ENCODE assay signal across 9 mouse cellular contexts in the genomic region with DNA sequence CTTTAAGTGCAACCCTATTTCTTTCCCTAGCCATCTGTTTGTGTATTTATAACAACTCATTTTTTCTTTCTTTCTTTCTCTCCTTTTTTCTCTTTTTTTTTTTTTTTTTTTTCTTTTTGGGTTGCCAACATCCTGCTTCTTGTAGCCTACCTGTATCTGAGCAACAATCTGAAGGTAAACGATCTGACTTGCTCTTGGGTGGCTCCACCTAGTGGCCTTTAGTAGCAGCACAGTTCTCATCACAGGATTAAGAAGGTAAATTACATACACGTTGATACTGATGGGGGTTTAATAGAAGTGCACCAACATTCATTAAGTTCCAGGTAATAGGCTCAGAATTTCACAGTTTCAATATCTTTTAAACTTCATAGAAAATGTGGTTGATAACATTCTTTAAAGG.
DNase-seq lines count a peak whose midpoint lies in the region; ATAC-seq lines count a peak whose summit lies in the region.
"Had no signal": no experiment of that assay in that cellular context is flagged by ENCODE, and none has a peak within 500 bp of the region (broad histone marks: within the 10 kb centered on the region; RNA-seq: fewer than 3 reads in every experiment).

No protein-coding gene starts in this region.

- 4% methylated on average over 2 of the region's 2 CpGs for WGBS in embryonic facial prominence, embryonic 11.5 days

- DNase-seq in gastrocnemius, postnatal 10 days: peak; percentile 16
- no peak for DNase-seq in gastrocnemius, postnatal 36 days
- DNase-seq in urinary bladder, postnatal 25 days (ENCODE audit: low spot score): peak; percentile 18
- DNase-seq in urinary bladder, adult 18-20 months (ENCODE audit: low spot score in 2 of 2): no peak
- DNase-seq in embryonic facial prominence, embryonic 11.5 days (ENCODE audit: low spot score): peak; percentile 60
- DNase-seq in kidney, adult 8-10 months: peak; percentile 11 to 45
- DNase-seq in lung, postnatal 14 days: peak; percentile 26
- DNase-seq in thymus, postnatal 0 days (ENCODE audit: low spot score): peak; percentile 44

- no peak for ATAC-seq in embryonic facial prominence, embryonic 11.5 days (replicated peaks; ENCODE audit: insufficient number of reproducible peaks, low FRiP score, low TSS enrichment, low read depth)

- no peaks in the 10 kb centered on the region for H3K9me3 ChIP-seq in embryonic facial prominence, embryonic 11.5 days (replicated peaks; ENCODE audit: control insufficient read depth, low read length)
- H3K9me3 ChIP-seq: limb, embryonic 15.5 days had no signal

- intact Hi-C loops in gastrocnemius, postnatal 36 days (cut with DNase I): no loop called here

- H3K4me1 ChIP-seq in embryonic facial prominence, embryonic 11.5 days (ENCODE audit: control insufficient read depth, insufficient read depth, low read length): no peaks in the 10 kb centered on the region
- H3K4me1 ChIP-seq: limb, embryonic 15.5 days had no signal

- no peaks in the 10 kb centered on the region for H3K27me3 ChIP-seq in embryonic facial prominence, embryonic 11.5 days (ENCODE audit: control insufficient read depth, insufficient read depth, low read length)
- H3K27me3 ChIP-seq: limb, embryonic 15.5 days had no signal

- H3K4me3 ChIP-seq in embryonic facial prominence, embryonic 11.5 days (ENCODE audit: low read depth, low read length): no peak overlapping the region
- H3K4me3 ChIP-seq: limb, embryonic 15.5 days had no signal

- no peak overlapping the region for H3K4me2 ChIP-seq in embryonic facial prominence, embryonic 11.5 days (ENCODE audit: low read depth, low read length)
- H3K4me2 ChIP-seq: limb, embryonic 15.5 days had no signal

- no peaks in the 10 kb centered on the region for H3K36me3 ChIP-seq in embryonic facial prominence, embryonic 11.5 days (replicated peaks; ENCODE audit: control insufficient read depth, insufficient read depth, low read depth, low read length)
- H3K36me3 ChIP-seq: limb, embryonic 15.5 days had no signal

- H3K27ac ChIP-seq in embryonic facial prominence, embryonic 11.5 days (replicated peaks; ENCODE audit: low read depth, low read length): no peak overlapping the region
- H3K27ac ChIP-seq: limb, embryonic 15.5 days had no signal

- no peak overlapping the region for H3K9ac ChIP-seq in embryonic facial prominence, embryonic 11.5 days (replicated peaks; ENCODE audit: low read length)
- H3K9ac ChIP-seq: limb, embryonic 15.5 days had no signal

Comparison
In these comparisons a context has a peak if more than half of its experiments do, and no peak if none do; other contexts are left out.
1. DNase-seq: peak in gastrocnemius, postnatal 10 days (single experiment), urinary bladder, postnatal 25 days (single experiment), embryonic facial prominence, embryonic 11.5 days (single experiment), kidney, adult 8-10 months (2 of 2), lung, postnatal 14 days (single experiment) and thymus, postnatal 0 days (single experiment); none in gastrocnemius, postnatal 36 days (0 of 2) and urinary bladder, adult 18-20 months (0 of 2).